ENCODE assay signal across 16 mouse cellular contexts in genomic region chr2:30009101-30009500, GRCm38 (mm10).
"Had no signal": no experiment of that assay in that cellular context is flagged by ENCODE, and none has a peak within 500 bp of the region (broad histone marks: within the 10 kb centered on the region; RNA-seq: fewer than 3 reads in every experiment).

No protein-coding gene starts in this region.

- H3K9ac ChIP-seq: limb, embryonic 12.5 days; limb, embryonic 15.5 days; liver, embryonic 14.5 days; liver, postnatal 0 days; lung, embryonic 15.5 days had no signal

- DNase-seq: layer of hippocampus, adult 9-11 months; layer of hippocampus, postnatal 36 days; left cerebral cortex, postnatal 4 days; liver, postnatal 0 days; lung, postnatal 10 days; lung, postnatal 36 days; midbrain, embryonic 14.5 days; thymus, adult 18-20 months; thymus, postnatal 36 days had no signal

- H3K4me1 ChIP-seq: limb, embryonic 12.5 days; limb, embryonic 15.5 days; lung, embryonic 15.5 days had no signal

- H3K9me3 ChIP-seq: limb, embryonic 12.5 days; limb, embryonic 15.5 days; lung, embryonic 15.5 days had no signal

- H3K27me3 ChIP-seq: limb, embryonic 12.5 days; limb, embryonic 15.5 days; lung, embryonic 15.5 days had no signal

- H3K4me2 ChIP-seq: limb, embryonic 12.5 days; limb, embryonic 15.5 days; liver, embryonic 11.5 days; lung, embryonic 15.5 days; midbrain, embryonic 11.5 days had no signal

- H3K4me3 ChIP-seq: limb, embryonic 12.5 days; limb, embryonic 15.5 days; lung, embryonic 15.5 days had no signal

- H3K27ac ChIP-seq: limb, embryonic 12.5 days; limb, embryonic 15.5 days; liver, embryonic 14.5 days; lung, embryonic 15.5 days had no signal

- ATAC-seq: intestine, postnatal 0 days; liver, postnatal 0 days had no signal
